Mouse (Mus musculus) midbrain, embryonic 15.5 days (tissue): Measurements from ENCODE around the gene Lamb1. TPM values are rescaled to one million over a fixed set of nuclear protein-coding genes. Genes with fewer than 3 reads are reported as not detected.

Experiments used
- ATAC-seq: fragments of 200-750 bp; cut with Nextera tagmentation; replicated peaks from 2 replicates; pipeline ENCODE4 v1.8.0; 2017; ENCODE audit warnings: moderate TSS enrichment
- H3K27ac ChIP-seq: fragments of 300-500 bp; sonication (generic); 2 replicates; pipeline ENCODE4 v1.5.1; 2015; ENCODE audit warnings: mild to moderate bottlenecking, inconsistent platforms
- H3K27me3 ChIP-seq: fragments of 300-500 bp; sonication (generic); replicated peaks from 2 replicates; pipeline ENCODE4 v1.6.1; 2015; ENCODE audit warnings: inconsistent platforms
- H3K36me3 ChIP-seq: fragments of 300-500 bp; sonication (generic); replicated peaks from 2 replicates; pipeline ENCODE4 v1.6.1; 2015; ENCODE audit warnings: inconsistent platforms
- H3K4me1 ChIP-seq: fragments of 300-500 bp; sonication (generic); 2 replicates; pipeline ENCODE4 v1.6.1; 2015; ENCODE audit warnings: inconsistent platforms
- H3K4me2 ChIP-seq: fragments of 300-500 bp; sonication (generic); 2 replicates; pipeline ENCODE4 v1.6.1; 2015; ENCODE audit warnings: inconsistent platforms, mild to moderate bottlenecking, moderate library complexity
- H3K4me3 ChIP-seq: fragments of 300-500 bp; sonication (generic); 2 replicates; pipeline ENCODE4 v1.5.1; 2015; ENCODE audit warnings: mild to moderate bottlenecking, inconsistent platforms
- H3K9ac ChIP-seq: fragments of 300-500 bp; sonication (generic); 2 replicates; pipeline ENCODE4 v1.6.1; 2015; ENCODE audit warnings: mild to moderate bottlenecking, inconsistent platforms
- H3K9me3 ChIP-seq: fragments of 300-500 bp; sonication (generic); 2 replicates; pipeline ENCODE4 v1.6.1; 2016; ENCODE audit warnings: inconsistent platforms
- WGBS: fragments of 180-500 bp; shearing (Covaris S2); methylation state at CpG from one replicate; pipeline ENCODE4 v1.1.7; 2015; ENCODE audit warnings: mixed read lengths; 5-methylcytosine and 5-hydroxymethylcytosine counted together
- polyA plus RNA-seq: library from polyadenylated mRNA; unstranded; fragments of >200 nt; fragmentation: Nextera tagmentation; extraction: Ambion mirVana; gene quantifications from 2 replicates; pipeline ENCODE4 v1.2.1, GENCODE M21; 2015

Lamb1 gene
- polyA plus RNA-seq, 1 experiment from 2014 or later = 16.6 TPM

- ATAC-seq = no peak
- 84% methylated on average over 9 of the region's 9 CpGs for WGBS
Measured at GRCm38 (mm10) chr12:31256121-31256903, 8.7 kb upstream of the Lamb1 start.

GRCm38 (mm10) chr12:31261882-31262281 is 3.2 kb upstream of the Lamb1 start:
- H3K4me2 ChIP-seq = no peak overlapping the region
- WGBS = 91% methylated on average over 3 of the region's 3 CpGs
- H3K4me1 ChIP-seq = peaks cover 22% of the 10 kb centered on the region
- H3K27ac ChIP-seq = no peak overlapping the region
- H3K36me3 ChIP-seq = no peaks in the 10 kb centered on the region
- ATAC-seq = no peak
- H3K9me3 ChIP-seq = no peaks in the 10 kb centered on the region
- no peak overlapping the region for H3K4me3 ChIP-seq
- peaks cover 39% of the 10 kb centered on the region for H3K27me3 ChIP-seq
- H3K9ac ChIP-seq = no peak overlapping the region

More at GRCm38 (mm10) chr12:31256121-31256903, 8.7 kb upstream of the Lamb1 start:
- no peaks in the 10 kb centered on the region for H3K9me3 ChIP-seq
- H3K27ac ChIP-seq = no peak overlapping the region
- no peak overlapping the region for H3K4me3 ChIP-seq
- no peak overlapping the region for H3K9ac ChIP-seq
- no peak overlapping the region for H3K4me2 ChIP-seq
- H3K4me1 ChIP-seq = no peaks in the 10 kb centered on the region
- H3K27me3 ChIP-seq = no peaks in the 10 kb centered on the region
- H3K36me3 ChIP-seq = no peaks in the 10 kb centered on the region

- Histone ChIP-seq H3K27me3 (peaks cover 44% of the 10 kb centered on the region), H3K4me1 (peaks cover 23% of the 10 kb centered on the region), H3K36me3 (no peaks in the 10 kb centered on the region), H3K9me3 (no peaks in the 10 kb centered on the region), H3K27ac (no peak overlapping the region), H3K4me2 (no peak overlapping the region), H3K4me3 (no peak overlapping the region), H3K9ac (no peak overlapping the region)
- no peak for ATAC-seq
- WGBS = 29% methylated on average over 7 of the region's 7 CpGs
Measured at GRCm38 (mm10) chr12:31263921-31264320, 1.1 kb upstream of the Lamb1 start.

- Histone ChIP-seq H3K36me3 (no peaks in the 10 kb centered on the region), H3K27me3 (peaks cover 44% of the 10 kb centered on the region), H3K4me3 (peak overlapping the region; percentile 48), H3K27ac (no peak overlapping the region), H3K4me2 (peak overlapping the region; percentile 92), H3K9me3 (no peaks in the 10 kb centered on the region), H3K4me1 (peaks cover 23% of the 10 kb centered on the region), H3K9ac (peak overlapping the region; percentile 36)
- under 1% methylated on average over 50 of the region's 50 CpGs for WGBS
- ATAC-seq = peak; percentile 79
Measured at GRCm38 (mm10) chr12:31265722-31266431, 843 bp downstream of the Lamb1 start.

- no peak overlapping the region for H3K9ac ChIP-seq
- peak overlapping the region; percentile 48 for H3K4me3 ChIP-seq
- WGBS = 5% methylated on average over 15 of the region's 15 CpGs
- H3K27ac ChIP-seq = no peak overlapping the region
- no peaks in the 10 kb centered on the region for H3K9me3 ChIP-seq
- H3K4me1 ChIP-seq = peaks cover 23% of the 10 kb centered on the region
- no peak for ATAC-seq
- H3K27me3 ChIP-seq = peaks cover 44% of the 10 kb centered on the region
- no peaks in the 10 kb centered on the region for H3K36me3 ChIP-seq
- H3K4me2 ChIP-seq = peak overlapping the region; percentile 92
Measured at GRCm38 (mm10) chr12:31266686-31267085, 1.7 kb downstream of the Lamb1 start.

- H3K9ac ChIP-seq = no peak overlapping the region
- no peaks in the 10 kb centered on the region for H3K9me3 ChIP-seq
- ATAC-seq = no peak
- peaks cover 44% of the 10 kb centered on the region for H3K27me3 ChIP-seq
- no peaks in the 10 kb centered on the region for H3K36me3 ChIP-seq
- 0 out of 2 replicates have a peak overlapping the region, but pooled peaks have one; percentile 48 for H3K4me3 ChIP-seq
- H3K4me2 ChIP-seq = no peak overlapping the region
- H3K27ac ChIP-seq = no peak overlapping the region
- H3K4me1 ChIP-seq = peaks cover 23% of the 10 kb centered on the region
- 67% methylated on average over 4 of the region's 4 CpGs for WGBS
Measured at GRCm38 (mm10) chr12:31267363-31267762, 2.3 kb downstream of the Lamb1 start.

- Histone ChIP-seq H3K9me3 (no peaks in the 10 kb centered on the region), H3K9ac (no peak overlapping the region), H3K36me3 (no peaks in the 10 kb centered on the region), H3K4me3 (no peak overlapping the region), H3K27me3 (peaks cover 37% of the 10 kb centered on the region), H3K4me2 (no peak overlapping the region), H3K27ac (no peak overlapping the region), H3K4me1 (peaks cover 23% of the 10 kb centered on the region)
- WGBS = 73% methylated on average over 3 of the region's 3 CpGs
- no peak for ATAC-seq
Measured at GRCm38 (mm10) chr12:31268315-31268714, 3.3 kb downstream of the Lamb1 start.

GRCm38 (mm10) chr12:31269020-31269597 is 4.1 kb downstream of the Lamb1 start:
- Histone ChIP-seq H3K4me3 (no peak overlapping the region), H3K4me2 (no peak overlapping the region), H3K4me1 (peaks cover 23% of the 10 kb centered on the region), H3K27ac (no peak overlapping the region), H3K9ac (no peak overlapping the region), H3K36me3 (no peaks in the 10 kb centered on the region), H3K9me3 (no peaks in the 10 kb centered on the region), H3K27me3 (peaks cover 32% of the 10 kb centered on the region)
- WGBS = 69% methylated on average over 12 of the region's 12 CpGs
- ATAC-seq = no peak

GRCm38 (mm10) chr12:31270361-31270760 is 5.3 kb downstream of the Lamb1 start:
- Histone ChIP-seq H3K36me3 (no peaks in the 10 kb centered on the region), H3K4me2 (no peak overlapping the region), H3K9me3 (no peaks in the 10 kb centered on the region), H3K27ac (no peak overlapping the region), H3K4me3 (no peak overlapping the region), H3K9ac (no peak overlapping the region), H3K27me3 (peaks cover 20% of the 10 kb centered on the region), H3K4me1 (peaks cover 16% of the 10 kb centered on the region)
- ATAC-seq = no peak
- WGBS = 86% methylated on average over 10 of the region's 10 CpGs

GRCm38 (mm10) chr12:31270776-31271175 is 5.7 kb downstream of the Lamb1 start:
- no peak overlapping the region for H3K4me2 ChIP-seq
- H3K27ac ChIP-seq = no peak overlapping the region

GRCm38 (mm10) chr12:31271361-31272011 is 6.5 kb downstream of the Lamb1 start:
- Histone ChIP-seq H3K27ac (no peak overlapping the region), H3K9me3 (no peaks in the 10 kb centered on the region), H3K27me3 (0 out of 2 replicates have a peak, but pooled peaks cover 9% of the 10 kb centered on the region), H3K36me3 (no peaks in the 10 kb centered on the region), H3K4me3 (no peak overlapping the region), H3K9ac (no peak overlapping the region), H3K4me1 (peaks cover 5% of the 10 kb centered on the region; the same call in 1 of the 2 replicates), H3K4me2 (no peak overlapping the region)
- no peak for ATAC-seq
- WGBS = 62% methylated on average over 16 of the region's 16 CpGs

More at GRCm38 (mm10) chr12:31270776-31271175, 5.7 kb downstream of the Lamb1 start:
- Histone ChIP-seq H3K27me3 (peaks cover 16% of the 10 kb centered on the region), H3K36me3 (no peaks in the 10 kb centered on the region), H3K4me3 (no peak overlapping the region), H3K9me3 (no peaks in the 10 kb centered on the region), H3K9ac (no peak overlapping the region), H3K4me1 (peaks cover 12% of the 10 kb centered on the region)
- ATAC-seq = no peak
- WGBS = 61% methylated on average over 5 of the region's 5 CpGs
